Mouse (Mus musculus): ENCODE measurements around the gene Cabin1. TPM values are rescaled to one million over a fixed set of nuclear protein-coding genes. Genes with fewer than 3 reads are reported as not detected.
A peak's percentile ranks its signal among the peaks of the same experiment; 100 is the strongest.

Gene Cabin1
- polyA plus RNA-seq (2015; fragmentation: Nextera tagmentation; extraction: Ambion mirVana) = 13.9 and 14.7 TPM in 2 replicates

DNA sequence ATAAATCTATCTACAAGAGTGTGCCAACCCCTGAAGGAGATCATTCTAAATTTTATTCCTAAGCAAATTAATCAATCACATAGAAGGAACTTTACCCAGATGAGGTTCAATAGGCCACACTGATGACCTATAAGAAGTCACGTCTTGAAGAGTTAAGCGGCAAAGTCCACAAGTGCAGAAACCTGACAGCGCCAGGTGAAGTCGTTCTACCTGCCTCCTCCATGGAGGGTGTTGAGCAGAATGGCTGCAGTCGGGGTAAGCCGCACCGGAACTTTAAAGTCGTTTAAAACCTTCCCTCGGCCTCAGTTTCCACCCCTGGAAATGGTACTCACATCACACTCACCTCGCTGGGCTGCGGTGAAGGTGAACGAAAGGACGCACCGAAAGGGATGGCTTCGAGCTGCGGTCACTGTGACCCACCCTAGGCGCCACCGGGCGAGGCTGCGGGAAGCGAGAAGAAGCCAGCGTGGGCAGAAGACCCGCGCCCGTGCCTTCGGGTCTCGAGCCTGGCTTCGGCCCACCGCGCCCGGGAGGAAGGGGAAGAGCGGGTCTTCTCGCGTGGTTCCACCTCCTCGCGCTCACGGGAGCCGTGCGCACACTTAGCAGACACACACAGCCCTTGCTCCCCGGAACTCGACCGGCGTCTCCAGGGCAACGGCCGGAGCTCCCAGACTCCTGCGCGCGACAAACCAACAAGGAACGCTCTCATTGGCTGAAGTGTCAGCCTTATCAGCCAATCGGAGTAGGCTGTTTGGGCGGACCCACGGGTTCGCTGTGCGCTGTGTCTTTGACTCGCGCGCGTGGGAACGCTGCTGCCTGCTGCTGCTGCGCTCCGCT, at the start of gene Cabin1:
Cabin1 (minus strand) TSS at position 660 of the 837 bp plus-strand sequence.
- peak within 1 kb of the TSS; percentile 90 for H3K9ac ChIP-seq (ENCODE audit: low read length)
- DNase-seq (ENCODE audit: low spot score) (peak; percentile 98), ATAC-seq (ENCODE audit: low FRiP score, low TSS enrichment) (peak; percentile 99)
- H3K27ac ChIP-seq (replicated peaks) = peak within 1 kb of the TSS; percentile 87
- TF ChIP-seq CTCF (IDR thresholded peaks at IDR 0.05; ENCODE audit: low read depth) = no peak
- no peak for TF ChIP-seq EP300 (optimal IDR thresholded peaks at IDR 0.05)
- H3K27me3 ChIP-seq (ENCODE audit: control insufficient read depth, insufficient read depth, low read length) = no peaks in the 10 kb centered on the region
- no peaks in the 10 kb centered on the region for H3K4me1 ChIP-seq (replicated peaks; ENCODE audit: control insufficient read depth, insufficient read depth)
- peak within 1 kb of the TSS; percentile 85 for H3K4me3 ChIP-seq (ENCODE audit: low read depth, low read length)
- under 1% methylated on average over 61 of the region's 61 CpGs for WGBS
- no peaks in the 10 kb centered on the region for H3K9me3 ChIP-seq (ENCODE audit: control insufficient read depth, low read length)
- no peaks in the 10 kb centered on the region for H3K36me3 ChIP-seq (ENCODE audit: control insufficient read depth, insufficient read depth, low read length)
- H3K4me2 ChIP-seq (replicated peaks; ENCODE audit: low read depth) = peak within 1 kb of the TSS; percentile 88

DNA sequence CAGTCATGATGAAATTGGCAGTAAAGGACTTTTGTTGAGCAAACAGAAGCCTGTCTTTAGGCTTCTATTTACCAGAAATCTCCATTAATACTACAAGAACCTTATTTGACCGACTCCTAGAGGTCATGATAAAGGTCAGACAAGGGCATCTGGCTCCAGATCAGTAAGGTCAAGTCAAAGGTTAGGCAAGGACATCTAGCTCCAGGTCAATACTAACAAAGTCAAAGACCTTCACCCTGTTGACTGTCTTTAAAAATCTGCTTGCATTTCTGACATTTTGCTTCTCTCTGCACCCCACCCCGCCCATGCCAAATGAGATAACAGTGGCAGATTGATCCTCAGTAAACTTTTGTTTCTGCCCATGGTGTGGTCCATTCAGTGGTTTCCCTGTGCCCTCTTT, 40.1 kb upstream of the Cabin1 start:
- 59% methylated on average over 2 of the region's 2 CpGs for WGBS
- DNase-seq (ENCODE audit: low spot score) (no peak), ATAC-seq (ENCODE audit: low FRiP score, low TSS enrichment) (no peak)
- H3K9ac ChIP-seq (ENCODE audit: low read length) = no peak overlapping the region
- TF ChIP-seq EP300 (optimal IDR thresholded peaks at IDR 0.05) = no peak
- no peak for TF ChIP-seq CTCF (IDR thresholded peaks at IDR 0.05; ENCODE audit: low read depth)
- no peaks in the 10 kb centered on the region for H3K4me1 ChIP-seq (replicated peaks; ENCODE audit: control insufficient read depth, insufficient read depth)
- no peak overlapping the region for H3K27ac ChIP-seq (replicated peaks)
- no peaks in the 10 kb centered on the region for H3K9me3 ChIP-seq (ENCODE audit: control insufficient read depth, low read length)
- H3K27me3 ChIP-seq (ENCODE audit: control insufficient read depth, insufficient read depth, low read length) = no peaks in the 10 kb centered on the region
- H3K4me3 ChIP-seq (ENCODE audit: low read depth, low read length) = no peak overlapping the region
- no peaks in the 10 kb centered on the region for H3K36me3 ChIP-seq (ENCODE audit: control insufficient read depth, insufficient read depth, low read length)
- H3K4me2 ChIP-seq (replicated peaks; ENCODE audit: low read depth) = no peak overlapping the region

DNA sequence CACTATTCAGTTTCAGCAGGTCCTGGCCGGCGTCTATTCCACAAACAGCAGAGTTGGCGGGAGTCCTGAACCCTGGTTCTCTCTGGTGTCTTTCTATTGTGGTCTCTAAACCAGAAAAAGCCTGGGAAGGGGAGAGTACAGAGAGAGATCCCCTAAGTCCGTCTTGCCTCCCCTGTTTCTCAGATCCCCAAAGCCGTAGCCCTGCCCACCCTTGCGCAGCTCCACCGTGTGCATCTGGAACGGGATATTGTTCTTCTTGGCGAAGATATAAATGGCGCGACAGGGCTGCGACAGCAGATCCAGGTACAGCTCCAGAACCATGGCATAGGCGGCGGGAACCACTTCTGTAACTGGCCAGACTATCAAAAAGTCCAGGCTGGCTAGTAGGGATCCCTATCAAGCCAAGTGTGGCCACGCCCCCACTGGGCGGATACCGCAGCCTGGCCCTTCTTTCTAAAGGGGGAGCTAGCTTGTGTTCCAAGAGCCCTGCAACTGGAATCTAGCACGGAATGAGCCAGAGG, 34.1 kb upstream of the Cabin1 start, which contains the start of gene Gstt1:
Gstt1 (minus strand) TSS at position 409 of the 521 bp plus-strand sequence.
- H3K9me3 ChIP-seq (ENCODE audit: control insufficient read depth, low read length) = no peaks in the 10 kb centered on the region
- H3K4me2 ChIP-seq (replicated peaks; ENCODE audit: low read depth) = peak within 1 kb of the TSS; percentile 90
- H3K27me3 ChIP-seq (ENCODE audit: control insufficient read depth, insufficient read depth, low read length) = no peaks in the 10 kb centered on the region
- TF ChIP-seq EP300 (optimal IDR thresholded peaks at IDR 0.05) = no peak
- peak; percentile 20; the same call in 1 of the 2 replicates for TF ChIP-seq CTCF (IDR thresholded peaks at IDR 0.05; ENCODE audit: low read depth)
- no peaks in the 10 kb centered on the region for H3K36me3 ChIP-seq (ENCODE audit: control insufficient read depth, insufficient read depth, low read length)
- H3K4me1 ChIP-seq (replicated peaks; ENCODE audit: control insufficient read depth, insufficient read depth) = no peaks in the 10 kb centered on the region; the same call in 1 of the 2 replicates
- 0 out of 2 replicates have a peak within 1 kb of the TSS, but pooled peaks have one; percentile 24 for H3K27ac ChIP-seq (replicated peaks)
- DNase-seq (ENCODE audit: low spot score) (peak; percentile 69), ATAC-seq (ENCODE audit: low FRiP score, low TSS enrichment) (peak; percentile 43; the same call in 1 of the 2 replicates)
- H3K4me3 ChIP-seq (ENCODE audit: low read depth, low read length) = peak within 1 kb of the TSS; percentile 56
- H3K9ac ChIP-seq (ENCODE audit: low read length) = peak within 1 kb of the TSS; percentile 63
- WGBS = 3% methylated on average over 18 of the region's 18 CpGs

DNA sequence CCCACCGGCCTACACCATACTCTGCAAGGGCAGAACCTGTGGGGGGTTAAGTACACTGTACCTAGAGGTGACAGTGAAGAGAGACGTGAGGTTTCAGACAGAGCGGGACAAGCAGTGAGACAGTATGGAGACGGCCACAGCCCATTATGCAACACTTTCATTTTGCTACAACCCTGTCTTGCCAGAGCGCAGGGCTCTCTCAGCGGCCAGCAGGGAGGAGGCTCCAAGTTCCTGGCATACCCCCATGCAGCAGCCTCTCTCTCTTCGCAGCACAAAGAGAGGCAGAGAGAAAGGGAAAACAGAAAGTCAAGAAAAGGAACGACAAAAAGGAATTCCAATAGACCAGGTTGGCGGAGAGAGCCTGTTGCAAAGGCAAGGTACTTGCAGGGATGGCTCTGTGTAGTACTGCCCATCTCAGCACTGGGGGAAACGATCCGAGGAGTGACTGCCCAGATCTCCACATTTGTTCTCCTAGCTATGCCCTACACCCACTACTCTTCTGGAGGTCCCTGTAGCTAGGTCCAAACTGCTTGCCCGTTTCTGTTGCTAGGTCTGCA, 33.6 kb upstream of the Cabin1 start:
- 2% methylated on average over 11 of the region's 12 CpGs for WGBS
- Histone ChIP-seq H3K4me1 (replicated peaks; ENCODE audit: control insufficient read depth, insufficient read depth) (no peaks in the 10 kb centered on the region; the same call in 1 of the 2 replicates), H3K27me3 (ENCODE audit: control insufficient read depth, insufficient read depth, low read length) (no peaks in the 10 kb centered on the region), H3K9me3 (ENCODE audit: control insufficient read depth, low read length) (no peaks in the 10 kb centered on the region), H3K27ac (replicated peaks) (0 out of 2 replicates have a peak overlapping the region, but pooled peaks have one; percentile 24), H3K4me3 (ENCODE audit: low read depth, low read length) (peak overlapping the region; percentile 56), H3K4me2 (replicated peaks; ENCODE audit: low read depth) (peak overlapping the region; percentile 90), H3K9ac (ENCODE audit: low read length) (peak overlapping the region; percentile 63), H3K36me3 (ENCODE audit: control insufficient read depth, insufficient read depth, low read length) (no peaks in the 10 kb centered on the region)
- no peak for TF ChIP-seq CTCF (IDR thresholded peaks at IDR 0.05; ENCODE audit: low read depth)
- no peak for TF ChIP-seq EP300 (optimal IDR thresholded peaks at IDR 0.05)
- ATAC-seq (ENCODE audit: low FRiP score, low TSS enrichment) = peak; percentile 67
- peak; percentile 43 for DNase-seq (ENCODE audit: low spot score)

DNA sequence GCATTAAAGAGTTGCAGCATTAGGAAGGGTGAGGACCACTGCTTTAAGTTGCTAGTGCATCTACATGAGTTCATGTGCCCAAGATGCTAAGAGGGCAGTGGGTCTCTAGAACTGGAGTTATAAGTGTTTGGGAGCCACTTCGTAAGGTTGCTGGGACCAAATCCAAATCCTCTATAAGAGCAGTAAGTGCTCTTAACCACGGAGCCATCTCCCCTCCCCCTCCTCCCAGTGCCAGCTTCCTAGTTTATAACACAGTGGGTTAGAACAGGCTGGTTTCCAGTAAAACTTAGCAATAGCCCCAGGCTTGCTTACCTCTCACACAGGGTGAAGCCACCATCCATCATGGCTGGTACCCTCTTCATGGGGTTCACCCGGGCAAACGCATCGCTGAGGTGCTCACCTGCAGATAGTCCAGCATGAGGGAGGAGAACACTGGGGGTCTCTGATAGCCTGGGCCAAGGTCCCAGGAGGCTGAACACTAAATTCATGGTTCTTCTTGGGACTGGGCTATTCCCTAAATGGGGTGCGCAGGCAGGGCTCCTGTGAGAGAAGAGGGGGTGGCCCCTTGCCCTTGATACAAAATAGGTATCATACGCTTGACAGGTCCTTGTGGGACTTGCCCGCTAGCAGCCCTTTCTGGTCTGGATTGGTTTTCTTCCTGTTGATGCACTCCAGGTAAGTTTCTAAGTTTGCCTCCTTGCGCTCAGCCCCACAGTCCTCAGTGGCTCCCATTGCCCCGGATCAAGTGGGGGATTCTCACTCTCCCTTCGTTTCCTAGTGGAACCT, 32.8 kb upstream of the Cabin1 start:
- no peaks in the 10 kb centered on the region for H3K9me3 ChIP-seq (ENCODE audit: control insufficient read depth, low read length)
- ATAC-seq (ENCODE audit: low FRiP score, low TSS enrichment) (no peak; the same call in 1 of the 2 replicates), DNase-seq (ENCODE audit: low spot score) (no peak)
- no peaks in the 10 kb centered on the region for H3K27me3 ChIP-seq (ENCODE audit: control insufficient read depth, insufficient read depth, low read length)
- WGBS = 47% methylated on average over 11 of the region's 11 CpGs
- H3K27ac ChIP-seq (replicated peaks) = no peak overlapping the region
- H3K36me3 ChIP-seq (ENCODE audit: control insufficient read depth, insufficient read depth, low read length) = no peaks in the 10 kb centered on the region
- peak overlapping the region; percentile 90 for H3K4me2 ChIP-seq (replicated peaks; ENCODE audit: low read depth)
- no peak for TF ChIP-seq EP300 (optimal IDR thresholded peaks at IDR 0.05)
- TF ChIP-seq CTCF (IDR thresholded peaks at IDR 0.05; ENCODE audit: low read depth) = no peak
- peak overlapping the region; percentile 63 for H3K9ac ChIP-seq (ENCODE audit: low read length)
- peak overlapping the region; percentile 56 for H3K4me3 ChIP-seq (ENCODE audit: low read depth, low read length)
- no peaks in the 10 kb centered on the region; the same call in 1 of the 2 replicates for H3K4me1 ChIP-seq (replicated peaks; ENCODE audit: control insufficient read depth, insufficient read depth)

All from stomach, postnatal 0 days (tissue).